Mouse (Mus musculus) CH12.LX (cell line): ENCODE measurements at regions not wholly inside any gene's neighbourhood (a gene's known extent, or its start where the extent isn't known, plus 50 kb on each side); places are given as distances from the start of the nearest gene placed in this dataset.

ENCODE experiments used
- DNase-seq: peaks from one replicate; pipeline ENCODE4 v3.0.0-alpha.2; 2013; ENCODE audit errors: extremely low read depth
- H3K27ac ChIP-seq: 2 replicates; pipeline ENCODE4 v1.5.1; 2012; ENCODE audit warnings: low read depth, mild to moderate bottlenecking, control low read depth, moderate library complexity; ENCODE audit not compliant: insufficient read depth
- H3K27me3 ChIP-seq: replicated peaks from 2 replicates; pipeline ENCODE3; 2012; ENCODE audit warnings: inconsistent platforms
- H3K36me3 ChIP-seq, 2 experiments: replicated peaks in 1 of 2; 2 replicates each; pipeline versions ENCODE3 to v1.6.1; 2012; ENCODE audit warnings: inconsistent platforms in 1 of 2, low read length in 1 of 2, mild to moderate bottlenecking in 1 of 2, mixed read lengths in 1 of 2, moderate library complexity in 1 of 2; ENCODE audit not compliant: control insufficient read depth in 1 of 2, insufficient read depth in 1 of 2
- H3K4me1 ChIP-seq, 2 experiments: 2 replicates each; pipeline ENCODE4 v1.6.1; 2012; ENCODE audit warnings: inconsistent platforms in 1 of 2, moderate library complexity in 1 of 2; ENCODE audit not compliant: insufficient read depth in 2 of 2, control insufficient read depth in 1 of 2
- H3K4me2 ChIP-seq: 2 replicates; pipeline ENCODE4 v1.6.1; 2012; ENCODE audit warnings: low read depth, mild to moderate bottlenecking, control low read depth; ENCODE audit not compliant: poor library complexity, insufficient read depth, severe bottlenecking
- H3K4me3 ChIP-seq, 3 experiments: fragments of 150-350 bp in 1 of 3; sonication (generic) in 1 of 3; replicated peaks in 1 of 3; 2 replicates each; pipeline versions ENCODE3 to v1.5.1; 2011 to 2012; ENCODE audit warnings: low read depth in 2 of 3, low read length in 2 of 3, mild to moderate bottlenecking in 2 of 3, moderate library complexity in 2 of 3, control low read depth in 1 of 3, improper control_type of control experiment in 1 of 3, inconsistent platforms in 1 of 3, mixed read lengths in 1 of 3; ENCODE audit not compliant: poor library complexity in 1 of 3
- H3K79me2 ChIP-seq: replicated peaks from 2 replicates; pipeline ENCODE4 v1.6.1; 2012; ENCODE audit warnings: mild to moderate bottlenecking, moderate library complexity; ENCODE audit not compliant: control insufficient read depth, poor library complexity, insufficient read depth, severe bottlenecking; ENCODE audit errors: extremely low read depth
- H3K9ac ChIP-seq: 2 replicates; pipeline ENCODE4 v1.6.1; 2012; ENCODE audit warnings: low read depth, mild to moderate bottlenecking, control low read depth, moderate library complexity; ENCODE audit not compliant: insufficient read depth
- H3K9me3 ChIP-seq: replicated peaks from 2 replicates; pipeline ENCODE3; 2012; ENCODE audit warnings: low read length, inconsistent platforms, mixed read lengths
- BHLHE40 ChIP-seq: IDR thresholded peaks from 2 replicates; pipeline ENCODE4 v1.6.1; 2011; ENCODE audit warnings: mild to moderate bottlenecking, low read depth, low read length, improper control_type of control experiment
- CHD2 ChIP-seq: IDR thresholded peaks from 2 replicates; pipeline ENCODE4 v1.6.1; 2011; ENCODE audit warnings: low read length, improper control_type of control experiment
- ELF1 ChIP-seq: IDR thresholded peaks from 2 replicates; pipeline ENCODE4 v1.6.1; 2014; ENCODE audit warnings: low read depth, mild to moderate bottlenecking, inconsistent platforms, low read length, improper control_type of control experiment
- EP300 ChIP-seq: IDR thresholded peaks from 2 replicates; pipeline ENCODE4 v1.6.1; 2011; ENCODE audit warnings: low read length, improper control_type of control experiment
- HCFC1 ChIP-seq: IDR thresholded peaks from 2 replicates; pipeline ENCODE4 v1.6.1; 2012; ENCODE audit warnings: low read depth, mild to moderate bottlenecking, inconsistent platforms, low read length, improper control_type of control experiment
- IRF4 ChIP-seq: IDR thresholded peaks from 2 replicates; pipeline ENCODE4 v1.6.1; 2014; ENCODE audit warnings: low read depth, mild to moderate bottlenecking, inconsistent platforms, low read length, improper control_type of control experiment
- JUND ChIP-seq: conservative IDR thresholded peaks from 2 replicates; pipeline ENCODE4 v1.6.1; 2011; ENCODE audit warnings: low read depth, low read length, improper control_type of control experiment
- KAT2A ChIP-seq: IDR thresholded peaks from 2 replicates; pipeline ENCODE4 v1.6.1; 2012; ENCODE audit warnings: low read length, improper control_type of control experiment, inconsistent platforms; ENCODE audit not compliant: insufficient replicate concordance
- MAZ ChIP-seq: IDR thresholded peaks from 2 replicates; pipeline ENCODE4 v1.6.1; 2012; ENCODE audit warnings: low read depth, mild to moderate bottlenecking, inconsistent platforms, low read length, improper control_type of control experiment, moderate library complexity
- MEF2A ChIP-seq: IDR thresholded peaks from 2 replicates; pipeline ENCODE4 v1.6.1; 2014; ENCODE audit warnings: low read depth, mild to moderate bottlenecking, inconsistent platforms, low read length, improper control_type of control experiment, borderline replicate concordance
- NELFE ChIP-seq: IDR thresholded peaks from 2 replicates; pipeline ENCODE4 v1.6.1; 2011; ENCODE audit warnings: low read depth, low read length, improper control_type of control experiment
- POLR2AphosphoS2 ChIP-seq: IDR thresholded peaks from 2 replicates; pipeline ENCODE4 v1.6.1; 2011; ENCODE audit warnings: low read depth, low read length, improper control_type of control experiment
- RAD21 ChIP-seq: IDR thresholded peaks from 2 replicates; pipeline ENCODE4 v1.6.1; 2011; ENCODE audit warnings: low read depth, mild to moderate bottlenecking, low read length, improper control_type of control experiment, moderate library complexity
- RCOR1 ChIP-seq: conservative IDR thresholded peaks from 2 replicates; pipeline ENCODE4 v1.6.1; 2012; ENCODE audit warnings: low read depth, mild to moderate bottlenecking, inconsistent platforms, low read length, improper control_type of control experiment
- SIN3A ChIP-seq: IDR thresholded peaks from 2 replicates; pipeline ENCODE4 v1.6.1; 2012; ENCODE audit warnings: low read length, improper control_type of control experiment, inconsistent platforms
- SMC3 ChIP-seq: IDR thresholded peaks from 2 replicates; pipeline ENCODE4 v1.6.1; 2011; ENCODE audit warnings: low read depth, low read length, improper control_type of control experiment
- TCF12 ChIP-seq: IDR thresholded peaks from 2 replicates; pipeline ENCODE4 v1.6.1; 2014; ENCODE audit warnings: low read depth, mild to moderate bottlenecking, inconsistent platforms, low read length, improper control_type of control experiment
- UBTF ChIP-seq: IDR thresholded peaks from 2 replicates; pipeline ENCODE4 v1.6.1; 2012; ENCODE audit warnings: low read depth, mild to moderate bottlenecking, inconsistent platforms, low read length, improper control_type of control experiment, moderate library complexity
- USF1 ChIP-seq: IDR thresholded peaks from 2 replicates; pipeline ENCODE4 v1.6.1; 2014; ENCODE audit warnings: low read depth, mild to moderate bottlenecking, inconsistent platforms, low read length, improper control_type of control experiment
- USF2 ChIP-seq: conservative IDR thresholded peaks from 2 replicates; pipeline ENCODE4 v1.6.1; 2011; ENCODE audit warnings: low read depth, low read length, improper control_type of control experiment
- ZC3H11A ChIP-seq: IDR thresholded peaks from 2 replicates; pipeline ENCODE4 v1.6.1; 2012; ENCODE audit warnings: low read depth, mild to moderate bottlenecking, inconsistent platforms, low read length, improper control_type of control experiment
- ZMIZ1 ChIP-seq: IDR thresholded peaks from 2 replicates; pipeline ENCODE4 v1.6.1; 2012; ENCODE audit warnings: low read depth, mild to moderate bottlenecking, inconsistent platforms, low read length, improper control_type of control experiment
- ZNF384 ChIP-seq: IDR thresholded peaks from 2 replicates; pipeline ENCODE4 v1.6.1; 2012; ENCODE audit warnings: low read depth, low read length, improper control_type of control experiment, inconsistent platforms
- dilution Hi-C: fragments of 300-500 bp; cut with MboI; formaldehyde crosslinking; loops from 2 replicates; pipeline ENCODE4 v1.14.3; 2020; ENCODE audit warnings: low sequenced_read_pairs; ENCODE audit not compliant: extremely low pct_unique_long_range_greater_than_20kb, extremely low pct_ligation_motif_present
- in situ Hi-C: fragments of 300-500 bp; cut with MboI; formaldehyde crosslinking; loops from 3 replicates; pipeline ENCODE4 v1.14.3; 2019; ENCODE audit warnings: low sequenced_read_pairs, low pct_ligation_motif_present, low pct_unique_long_range_greater_than_20kb, mixed read lengths

GRCm38 (mm10) chr12:5943346-5943925, 568.0 kb upstream of the Klhl29 start:
- H3K36me3 ChIP-seq = no peaks in the 10 kb centered on the region
- in situ Hi-C loops = no loop called here
- H3K27ac ChIP-seq = no peak overlapping the region
- dilution Hi-C loops = no loop called here
- no peaks in the 10 kb centered on the region for H3K27me3 ChIP-seq
- H3K9me3 ChIP-seq = peaks cover 29% of the 10 kb centered on the region
- H3K4me3 ChIP-seq = no peak overlapping the region
- TF ChIP-seq MAZ = no peak
- no peak for TF ChIP-seq RAD21
- TF ChIP-seq USF2 = no peak
- TF ChIP-seq RCOR1 = no peak
- TF ChIP-seq ELF1 = no peak
- no peak for TF ChIP-seq CHD2
- TF ChIP-seq POLR2AphosphoS2 = no peak
- TF ChIP-seq JUND = no peak
- TF ChIP-seq HCFC1 = no peak
- no peak for TF ChIP-seq ZMIZ1
- no peak for TF ChIP-seq USF1
- no peak for TF ChIP-seq MEF2A
- no peak for TF ChIP-seq KAT2A
- TF ChIP-seq NELFE = no peak
- no peak for TF ChIP-seq BHLHE40
- TF ChIP-seq EP300 = no peak
- TF ChIP-seq IRF4 = no peak
- no peak for TF ChIP-seq TCF12
- TF ChIP-seq ZNF384 = no peak
- no peak for TF ChIP-seq ZC3H11A
- H3K9ac ChIP-seq = no peak overlapping the region
- H3K79me2 ChIP-seq = no peaks in the 10 kb centered on the region
- H3K4me2 ChIP-seq = no peak overlapping the region
- H3K4me1 ChIP-seq = no peaks in the 10 kb centered on the region
- no peak for DNase-seq

- H3K79me2 ChIP-seq = no peaks in the 10 kb centered on the region
- no peak overlapping the region for H3K4me3 ChIP-seq
- H3K9ac ChIP-seq = no peak overlapping the region
- H3K4me2 ChIP-seq = no peak overlapping the region
- H3K4me1 ChIP-seq = no peaks in the 10 kb centered on the region
- TF ChIP-seq SMC3 (no peak), SIN3A (no peak), CHD2 (no peak), EP300 (no peak), UBTF (no peak)
- no peaks in the 10 kb centered on the region for H3K27me3 ChIP-seq
- H3K27ac ChIP-seq = no peak overlapping the region
- no peak for DNase-seq
- in situ Hi-C loops = no loop called here
- H3K36me3 ChIP-seq = no peaks in the 10 kb centered on the region
- dilution Hi-C loops = no loop called here
- peaks cover 31% of the 10 kb centered on the region for H3K9me3 ChIP-seq
Observed at GRCm38 (mm10) chr12:5921262-5921661, 545.8 kb upstream of the Klhl29 start.
